Mouse (Mus musculus) liver, embryonic 16.5 days (tissue): ENCODE measurements around the gene Iars2. TPM values are rescaled to one million over a fixed set of nuclear protein-coding genes. Genes with fewer than 3 reads are reported as not detected.
"Not testable (repeated sequence)": the region's sequence is repeated elsewhere in the genome, so short reads cannot be mapped to it uniquely, and the experiment has no call there.

Source experiments
- ATAC-seq: fragments of 200-750 bp; cut with Nextera tagmentation; 2 replicates; pipeline ENCODE4 v1.8.0; 2017; ENCODE audit warnings: low read depth, mild to moderate bottlenecking, moderate number of reproducible peaks, moderate library complexity
- H3K27ac ChIP-seq: fragments of 300-500 bp; sonication (generic); 2 replicates; pipeline ENCODE4 v1.5.1; 2014; ENCODE audit warnings: mild to moderate bottlenecking, low read length
- H3K27me3 ChIP-seq: fragments of 300-500 bp; sonication (generic); 2 replicates; pipeline ENCODE4 v1.6.1; 2014; ENCODE audit warnings: low read depth, low read length, mixed read lengths; ENCODE audit not compliant: control insufficient read depth, insufficient read depth
- H3K36me3 ChIP-seq: fragments of 300-500 bp; sonication (generic); 2 replicates; pipeline ENCODE4 v1.6.1; 2014; ENCODE audit warnings: mild to moderate bottlenecking; ENCODE audit not compliant: control insufficient read depth, insufficient read depth
- H3K4me1 ChIP-seq: fragments of 300-500 bp; sonication (generic); 2 replicates; pipeline ENCODE4 v1.6.1; 2014; ENCODE audit warnings: low read depth, low read length, mixed read lengths; ENCODE audit not compliant: control insufficient read depth
- H3K4me2 ChIP-seq: fragments of 300-500 bp; sonication (generic); 2 replicates; pipeline ENCODE4 v1.6.1; 2014; ENCODE audit warnings: low read depth, low read length, mixed read lengths
- H3K4me3 ChIP-seq: fragments of 300-500 bp; sonication (generic); 2 replicates; pipeline ENCODE4 v1.5.1; 2014; ENCODE audit warnings: low read depth, mild to moderate bottlenecking, low read length
- H3K9ac ChIP-seq: fragments of 300-500 bp; sonication (generic); 2 replicates; pipeline ENCODE4 v1.6.1; 2014; ENCODE audit warnings: low read depth, low read length
- H3K9me3 ChIP-seq: fragments of 300-500 bp; sonication (generic); replicated peaks from 2 replicates; pipeline ENCODE4 v1.6.1; 2016; ENCODE audit warnings: low read length; ENCODE audit not compliant: control insufficient read depth
- WGBS: fragments of 180-500 bp; shearing (Covaris S2); extraction: QIAGEN DNeasy Blood & Tissue Kit; methylation state at CpG from one replicate; pipeline ENCODE4 v1.1.7; 2014; ENCODE audit not compliant: insufficient replicate concordance; 5-methylcytosine and 5-hydroxymethylcytosine counted together
- polyA plus RNA-seq: library from polyadenylated mRNA; unstranded; fragments of >200 nt; fragmentation: Nextera tagmentation; extraction: Ambion mirVana; gene quantifications from 2 replicates; pipeline ENCODE4 v1.2.1, GENCODE M21; 2015

The Iars2 gene
- polyA plus RNA-seq, 1 experiment from 2014 or later: 17.5 TPM

DNA sequence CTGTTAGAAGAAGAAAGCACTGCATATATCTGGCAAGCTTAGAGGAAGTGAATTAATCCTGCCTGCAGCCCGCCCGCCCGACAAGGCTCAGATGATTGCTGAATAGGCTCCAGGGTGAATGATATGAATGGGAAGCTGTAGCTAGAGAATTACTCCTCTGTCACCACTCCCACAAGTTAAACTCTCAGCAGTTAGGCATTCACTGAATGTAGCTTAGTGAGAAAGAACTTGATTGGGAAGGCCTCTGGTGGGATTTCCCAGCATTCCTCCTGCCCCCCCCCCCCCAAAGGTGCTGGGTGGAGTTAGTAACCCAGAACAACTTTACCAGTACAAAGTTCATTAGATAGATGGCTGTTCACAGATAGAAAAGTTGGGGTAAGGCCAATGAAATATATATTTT lies 7.3 kb upstream of the Iars2 start:
- no peak for ATAC-seq
- Histone ChIP-seq H3K27ac (no peak overlapping the region), H3K4me3 (no peak overlapping the region), H3K4me1 (no peaks in the 10 kb centered on the region; the same call in none of the 2 replicates), H3K9ac (no peak overlapping the region), H3K9me3 (no peaks in the 10 kb centered on the region), H3K4me2 (no peak overlapping the region), H3K27me3 (no peaks in the 10 kb centered on the region), H3K36me3 (no peaks in the 10 kb centered on the region)
- 55% methylated on average over 3 of the region's 3 CpGs for WGBS

DNA sequence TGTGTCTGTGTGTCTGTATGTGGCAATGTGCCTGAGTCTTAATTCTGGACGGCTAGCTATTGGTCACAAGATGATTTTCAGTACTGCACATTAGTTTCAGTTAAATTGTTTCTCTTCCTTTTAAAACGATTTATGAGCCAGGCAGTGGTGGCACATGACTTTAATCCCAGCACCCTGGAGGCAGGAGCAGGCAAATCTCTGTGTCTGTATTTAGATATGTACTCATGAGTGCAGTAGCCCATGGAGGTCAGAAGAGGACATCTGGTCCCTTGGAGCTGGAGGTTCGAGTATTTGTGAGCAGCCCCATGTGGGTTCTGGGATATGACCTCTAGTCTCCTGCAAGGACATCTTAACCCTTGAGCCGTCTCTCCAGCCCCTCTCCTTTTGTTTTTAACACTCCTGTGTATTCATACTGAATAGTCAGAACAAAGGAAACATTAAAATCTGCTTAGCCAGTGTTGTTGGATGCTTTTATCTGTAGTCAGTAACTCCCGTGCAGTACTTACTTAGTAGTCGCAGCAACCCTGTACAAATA lies 6.1 kb upstream of the Iars2 start:
- Histone ChIP-seq H3K4me2 (no peak overlapping the region), H3K27ac (no peak overlapping the region)
- 64% methylated on average over 6 of the region's 6 CpGs for WGBS

GRCm38 (mm10) chr1:185334136-185334535 lies 4.9 kb upstream of the Iars2 start:
- ATAC-seq: no peak
- Histone ChIP-seq H3K27ac (no peak overlapping the region), H3K4me2 (no peak overlapping the region), H3K36me3 (no peaks in the 10 kb centered on the region), H3K27me3 (no peaks in the 10 kb centered on the region), H3K4me1 (peaks cover 4% of the 10 kb centered on the region), H3K9ac (no peak overlapping the region), H3K9me3 (no peaks in the 10 kb centered on the region), H3K4me3 (no peak overlapping the region)
- WGBS: 70% methylated on average over 4 of the region's 4 CpGs

More for the DNA sequence above, 6.1 kb upstream of the Iars2 start:
- Histone ChIP-seq H3K4me3 (no peak overlapping the region), H3K27me3 (no peaks in the 10 kb centered on the region), H3K9me3 (no peaks in the 10 kb centered on the region), H3K9ac (no peak overlapping the region), H3K4me1 (no peaks in the 10 kb centered on the region; the same call in none of the 2 replicates), H3K36me3 (no peaks in the 10 kb centered on the region)
- no peak for ATAC-seq

- 61% methylated on average over 5 of the region's 5 CpGs for WGBS
- Histone ChIP-seq H3K4me2 (no peak overlapping the region), H3K4me3 (no peak overlapping the region), H3K36me3 (no peaks in the 10 kb centered on the region), H3K4me1 (peaks cover 4% of the 10 kb centered on the region), H3K27me3 (no peaks in the 10 kb centered on the region), H3K9ac (no peak overlapping the region), H3K27ac (no peak overlapping the region), H3K9me3 (no peaks in the 10 kb centered on the region)
- no peak for ATAC-seq
Measured at GRCm38 (mm10) chr1:185333651-185334050, 4.5 kb upstream of the Iars2 start.

GRCm38 (mm10) chr1:185331983-185332430 lies 2.8 kb upstream of the Iars2 start, which contains the start of gene Bpnt1:
Gene Bpnt1 (plus strand): TSS chr1:185332149.
- H3K9ac ChIP-seq: peak within 1 kb of the TSS; percentile 64
- 0% methylated on average over 31 of the region's 32 CpGs for WGBS
- H3K27ac ChIP-seq: peak within 1 kb of the TSS; percentile 79
- H3K27me3 ChIP-seq: no peaks in the 10 kb centered on the region
- peaks cover 12% of the 10 kb centered on the region for H3K4me1 ChIP-seq
- peak; percentile 68 for ATAC-seq
- no peaks in the 10 kb centered on the region for H3K36me3 ChIP-seq
- H3K4me2 ChIP-seq: peak within 1 kb of the TSS; percentile 82
- no peaks in the 10 kb centered on the region for H3K9me3 ChIP-seq
- peak within 1 kb of the TSS; percentile 63 for H3K4me3 ChIP-seq

GRCm38 (mm10) chr1:185331364-185331763 lies 2.2 kb upstream of the Iars2 start:
- H3K9ac ChIP-seq: no peak overlapping the region
- no peak for ATAC-seq
- no peaks in the 10 kb centered on the region for H3K9me3 ChIP-seq
- no peak overlapping the region for H3K27ac ChIP-seq
- peaks cover 12% of the 10 kb centered on the region for H3K4me1 ChIP-seq
- WGBS: 44% methylated on average over 5 of the region's 5 CpGs
- H3K4me2 ChIP-seq: no peak overlapping the region
- H3K4me3 ChIP-seq: no peak overlapping the region
- H3K27me3 ChIP-seq: no peaks in the 10 kb centered on the region
- peaks cover 2% of the 10 kb centered on the region; the same call in 1 of the 2 replicates for H3K36me3 ChIP-seq

DNA sequence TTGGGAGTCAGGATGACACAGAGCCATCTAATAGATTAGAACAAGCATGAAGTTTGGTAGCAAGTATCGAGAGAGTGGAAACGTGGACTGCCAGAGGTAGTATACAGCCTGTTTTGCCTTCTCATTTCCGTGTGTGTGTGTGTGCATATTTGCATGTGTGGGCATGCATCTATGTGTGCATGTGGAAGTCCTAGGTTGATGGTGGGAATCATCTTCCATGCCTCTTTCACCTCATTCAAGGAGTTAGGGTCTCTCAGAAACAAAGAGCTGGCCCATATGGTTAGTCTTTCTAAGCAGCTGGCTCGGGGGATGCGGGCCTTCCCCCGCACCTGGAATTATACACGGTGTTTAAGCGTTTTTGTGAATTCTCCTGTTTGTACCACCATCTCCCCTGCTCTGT lies 655 bp upstream of the Iars2 start:
- H3K9ac ChIP-seq: no peak overlapping the region
- ATAC-seq: no peak
- no peak overlapping the region; the same call in 1 of the 2 replicates for H3K4me3 ChIP-seq
- H3K4me1 ChIP-seq: peaks cover 12% of the 10 kb centered on the region
- H3K36me3 ChIP-seq: peaks cover 2% of the 10 kb centered on the region; the same call in 1 of the 2 replicates
- 0 out of 2 replicates have a peak overlapping the region, but pooled peaks have one; percentile 69 for H3K4me2 ChIP-seq
- H3K27ac ChIP-seq: peak overlapping the region; percentile 86; the same call in 1 of the 2 replicates
- H3K27me3 ChIP-seq: no peaks in the 10 kb centered on the region
- WGBS: 80% methylated on average over 8 of the region's 8 CpGs
- H3K9me3 ChIP-seq: no peaks in the 10 kb centered on the region

DNA sequence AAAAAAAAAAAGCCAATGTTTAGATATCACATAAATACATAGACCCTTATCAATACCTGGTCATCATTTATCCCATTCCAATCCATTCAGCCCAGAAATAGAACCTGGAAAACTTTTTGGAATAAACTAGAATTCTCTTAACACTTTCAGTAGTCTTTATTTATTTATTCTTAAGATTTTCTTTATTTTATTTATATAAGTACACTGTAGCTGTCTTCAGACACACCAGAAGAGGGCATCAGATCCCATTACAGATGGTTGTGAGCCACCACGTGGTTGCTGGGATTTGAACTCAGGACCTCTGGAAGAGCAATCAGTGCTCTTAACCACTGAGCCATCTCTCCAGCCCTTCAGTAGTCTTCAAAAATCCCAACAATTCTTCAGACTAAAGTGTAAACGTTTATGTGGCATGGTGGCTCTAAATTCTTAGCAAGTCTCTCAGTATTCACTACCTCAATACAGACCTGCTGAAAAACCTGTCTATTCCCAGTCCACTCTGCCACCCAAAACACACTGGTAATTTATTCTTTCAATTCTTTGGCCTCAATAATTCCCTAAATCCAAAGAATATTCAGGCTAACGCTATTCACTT lies 1.3 kb downstream of the Iars2 start:
- peak overlapping the region; percentile 90; the same call in 1 of the 2 replicates for H3K9ac ChIP-seq

DNA sequence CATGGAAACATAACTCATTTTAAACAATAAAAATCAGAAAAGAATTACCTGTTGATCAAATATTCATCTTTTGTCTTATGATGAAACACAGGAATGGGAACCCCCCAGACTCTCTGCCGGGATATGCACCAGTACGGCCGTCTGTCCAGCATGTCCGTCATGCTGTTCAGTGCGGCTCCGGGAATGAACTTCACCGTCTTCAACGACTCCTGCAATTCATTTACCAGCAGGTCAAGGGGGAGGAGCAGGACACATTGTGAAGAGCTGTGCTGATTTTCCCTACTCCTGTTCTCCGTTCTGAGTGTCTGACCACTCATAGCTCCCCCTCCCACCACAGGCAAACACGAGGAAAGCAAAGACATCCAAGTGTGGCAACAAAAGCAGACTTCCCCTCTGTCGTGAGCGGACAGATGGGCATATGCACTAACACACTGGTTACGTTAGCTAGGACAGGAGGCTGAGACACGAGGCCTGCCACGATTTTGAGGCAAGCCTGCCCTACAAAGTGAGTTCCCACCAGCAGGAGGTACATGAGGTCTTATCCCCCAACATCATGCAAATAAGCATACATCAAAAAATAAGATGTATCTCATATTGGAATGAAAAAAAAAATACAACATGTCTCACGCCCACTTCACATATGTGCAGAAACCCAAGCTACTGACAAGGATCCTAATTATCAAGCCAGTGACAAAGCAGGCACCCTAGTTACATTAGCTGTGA lies 13.2 kb downstream of the Iars2 start:
- no peaks in the 10 kb centered on the region for H3K27me3 ChIP-seq
- 82% methylated on average over 16 of the region's 16 CpGs for WGBS
- no peak overlapping the region for H3K4me3 ChIP-seq
- no peak overlapping the region for H3K4me2 ChIP-seq
- ATAC-seq: no peak
- no peaks in the 10 kb centered on the region for H3K9me3 ChIP-seq
- H3K9ac ChIP-seq: no peak overlapping the region
- H3K36me3 ChIP-seq: peaks cover 35% of the 10 kb centered on the region
- no peak overlapping the region for H3K27ac ChIP-seq
- no peaks in the 10 kb centered on the region for H3K4me1 ChIP-seq

More for the DNA sequence above, 1.3 kb downstream of the Iars2 start:
- H3K4me2 ChIP-seq: peak overlapping the region; percentile 69
- H3K4me1 ChIP-seq: peaks cover 12% of the 10 kb centered on the region
- H3K27ac ChIP-seq, ATAC-seq, H3K27me3 ChIP-seq, H3K9me3 ChIP-seq: not testable (repeated sequence)
- H3K4me3 ChIP-seq: peak overlapping the region; percentile 83
- 39% methylated on average over 3 of the region's 3 CpGs for WGBS
- H3K36me3 ChIP-seq: peaks cover 16% of the 10 kb centered on the region
